Mouse (Mus musculus): ENCODE results near the gene Ptpro. TPM values are rescaled to one million over a fixed set of nuclear protein-coding genes. Genes with fewer than 3 reads are reported as not detected.
A peak's percentile ranks its signal among the peaks of the same experiment; 100 is the strongest.
"Not testable (repeated sequence)": the region's sequence is repeated elsewhere in the genome, so short reads cannot be mapped to it uniquely, and the experiment has no call there.

Ptpro gene
- polyA plus RNA-seq, 1 experiment from 2014 or later = 2.3 TPM

- Histone ChIP-seq H3K27me3 (no peaks in the 10 kb centered on the region), H3K4me2 (no peak overlapping the region), H3K27ac (no peak overlapping the region), H3K9ac (no peak overlapping the region), H3K4me3 (no peak overlapping the region), H3K36me3 (no peaks in the 10 kb centered on the region), H3K4me1 (peaks cover 10% of the 10 kb centered on the region; the same call in 1 of the 2 replicates), H3K9me3 (no peaks in the 10 kb centered on the region)
- no peak for ATAC-seq (ENCODE audit: borderline replicate concordance, extremely low read depth, low FRiP score, low TSS enrichment)
- 84% methylated on average over 5 of the region's 5 CpGs for WGBS
These were observed 211.7 kb downstream of the Ptpro start for GRCm38 (mm10) chr6:137463771-137464170.

GRCm38 (mm10) chr6:137465253-137465652 lies 213.1 kb downstream of the Ptpro start:
- H3K4me3 ChIP-seq = no peak overlapping the region
- WGBS = 11% methylated on average over 2 of the region's 2 CpGs
- peaks cover 14% of the 10 kb centered on the region for H3K4me1 ChIP-seq
- no peaks in the 10 kb centered on the region for H3K27me3 ChIP-seq
- H3K9ac ChIP-seq = no peak overlapping the region
- peak overlapping the region; percentile 57 for H3K27ac ChIP-seq
- no peaks in the 10 kb centered on the region for H3K36me3 ChIP-seq
- H3K9me3 ChIP-seq = no peaks in the 10 kb centered on the region
- ATAC-seq (ENCODE audit: borderline replicate concordance, extremely low read depth, low FRiP score, low TSS enrichment) = peak; percentile 85; the same call in 1 of the 2 replicates
- no peak overlapping the region for H3K4me2 ChIP-seq

DNA sequence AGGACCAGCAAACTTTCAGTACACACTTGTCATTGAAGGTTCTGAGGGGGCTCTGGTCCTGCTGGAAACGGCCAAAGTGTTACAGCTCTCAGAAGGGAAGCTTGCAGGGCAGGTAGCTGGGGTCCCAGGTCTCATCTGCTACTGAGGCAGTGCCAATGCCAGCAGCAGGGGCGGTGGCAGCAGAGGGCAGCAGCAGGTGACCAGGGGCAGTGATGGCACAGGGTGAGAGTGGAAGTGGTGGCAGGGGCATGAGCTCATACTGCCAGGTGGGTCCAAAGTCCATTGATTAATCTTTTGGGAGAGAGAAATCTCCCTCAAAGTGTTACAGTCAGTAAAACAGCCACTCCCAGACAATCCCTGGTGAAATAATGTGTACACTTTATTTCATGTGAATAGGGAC lies 214.1 kb downstream of the Ptpro start:
- WGBS = 69% methylated on average over 2 of the region's 2 CpGs
- H3K27ac ChIP-seq = no peak overlapping the region
- H3K27me3 ChIP-seq = no peaks in the 10 kb centered on the region
- ATAC-seq (ENCODE audit: borderline replicate concordance, extremely low read depth, low FRiP score, low TSS enrichment) = no peak
- no peak overlapping the region for H3K4me2 ChIP-seq
- no peak overlapping the region for H3K9ac ChIP-seq
- no peak overlapping the region for H3K4me3 ChIP-seq
- no peaks in the 10 kb centered on the region for H3K36me3 ChIP-seq
- peaks cover 23% of the 10 kb centered on the region for H3K4me1 ChIP-seq
- H3K9me3 ChIP-seq = no peaks in the 10 kb centered on the region

GRCm38 (mm10) chr6:137467696-137468095 lies 215.6 kb downstream of the Ptpro start:
- Histone ChIP-seq H3K36me3 (no peaks in the 10 kb centered on the region), H3K27me3 (no peaks in the 10 kb centered on the region), H3K4me1 (peaks cover 25% of the 10 kb centered on the region), H3K27ac (no peak overlapping the region), H3K9ac (no peak overlapping the region), H3K4me2 (no peak overlapping the region), H3K9me3 (no peaks in the 10 kb centered on the region), H3K4me3 (no peak overlapping the region)
- WGBS = 83% methylated on average over 3 of the region's 3 CpGs
- no peak for ATAC-seq (ENCODE audit: borderline replicate concordance, extremely low read depth, low FRiP score, low TSS enrichment)

- Histone ChIP-seq H3K4me3 (no peak overlapping the region), H3K36me3 (no peaks in the 10 kb centered on the region), H3K4me1 (peaks cover 23% of the 10 kb centered on the region), H3K27me3 (no peaks in the 10 kb centered on the region), H3K4me2 (no peak overlapping the region), H3K9me3 (no peaks in the 10 kb centered on the region), H3K27ac (no peak overlapping the region), H3K9ac (no peak overlapping the region)
- WGBS = 97% methylated on average over 4 of the region's 4 CpGs
- no peak for ATAC-seq (ENCODE audit: borderline replicate concordance, extremely low read depth, low FRiP score, low TSS enrichment)
These were observed 217.4 kb downstream of the Ptpro start for GRCm38 (mm10) chr6:137469541-137469940.

DNA sequence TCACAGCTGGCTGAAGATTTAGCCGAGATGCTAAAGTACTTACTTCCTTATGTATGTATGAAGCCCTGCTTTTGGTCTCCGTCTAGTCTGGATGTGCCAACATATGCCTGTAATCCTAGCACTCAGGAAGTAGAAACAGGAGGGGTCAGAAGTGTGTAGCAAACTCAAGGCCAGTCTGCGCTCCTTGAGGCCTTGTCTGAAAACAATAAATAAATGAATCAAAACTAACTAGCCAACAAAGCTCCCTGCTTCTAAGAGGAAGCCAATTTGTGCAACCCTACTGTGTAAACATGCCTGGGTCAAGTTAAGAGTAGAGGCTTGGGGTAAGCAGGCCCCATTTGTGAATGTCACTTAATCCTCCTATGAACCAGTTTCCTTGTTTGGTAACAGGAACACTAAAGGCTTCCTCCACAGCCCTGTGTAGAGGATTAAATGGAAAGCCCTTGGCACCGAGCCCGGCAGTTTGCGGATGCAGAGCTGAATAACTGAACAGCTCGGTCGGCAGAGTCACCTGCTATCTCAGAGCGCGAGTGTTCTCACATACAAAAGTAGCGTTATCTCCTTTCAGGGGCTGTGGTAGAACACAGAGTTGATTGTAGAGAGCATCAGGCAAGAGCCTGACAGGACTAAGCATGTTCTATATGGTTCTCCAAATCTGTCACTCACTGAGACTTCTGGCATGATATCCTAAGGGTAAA lies 218.9 kb downstream of the Ptpro start:
- WGBS = 12% methylated on average over 11 of the region's 11 CpGs
- ATAC-seq (ENCODE audit: borderline replicate concordance, extremely low read depth, low FRiP score, low TSS enrichment) = peak; percentile 83
- no peak overlapping the region for H3K4me3 ChIP-seq
- H3K4me1 ChIP-seq = peaks cover 15% of the 10 kb centered on the region
- H3K36me3 ChIP-seq = no peaks in the 10 kb centered on the region
- H3K4me2 ChIP-seq = no peak overlapping the region
- no peak overlapping the region for H3K9ac ChIP-seq
- peak overlapping the region; percentile 68 for H3K27ac ChIP-seq
- no peaks in the 10 kb centered on the region for H3K9me3 ChIP-seq
- no peaks in the 10 kb centered on the region for H3K27me3 ChIP-seq

GRCm38 (mm10) chr6:137472129-137472528 lies 220.0 kb downstream of the Ptpro start:
- ATAC-seq (ENCODE audit: borderline replicate concordance, extremely low read depth, low FRiP score, low TSS enrichment) = no peak
- Histone ChIP-seq H3K9ac (no peak overlapping the region), H3K4me3 (no peak overlapping the region), H3K9me3 (no peaks in the 10 kb centered on the region), H3K27me3 (no peaks in the 10 kb centered on the region), H3K27ac (no peak overlapping the region), H3K36me3 (peaks cover 5% of the 10 kb centered on the region; the same call in 1 of the 2 replicates), H3K4me2 (no peak overlapping the region), H3K4me1 (peaks cover 15% of the 10 kb centered on the region)
- WGBS = 88% methylated on average over 9 of the region's 9 CpGs

- H3K27me3 ChIP-seq = no peaks in the 10 kb centered on the region
- no peak overlapping the region for H3K27ac ChIP-seq
- no peak overlapping the region for H3K4me2 ChIP-seq
- no peaks in the 10 kb centered on the region for H3K9me3 ChIP-seq
- H3K4me3 ChIP-seq = no peak overlapping the region
- no peak for ATAC-seq (ENCODE audit: borderline replicate concordance, extremely low read depth, low FRiP score, low TSS enrichment)
- no peak overlapping the region for H3K9ac ChIP-seq
- H3K4me1 ChIP-seq = peaks cover 15% of the 10 kb centered on the region
- H3K36me3 ChIP-seq = peaks cover 5% of the 10 kb centered on the region; the same call in 1 of the 2 replicates
- 46% methylated on average over 1 of the region's 1 CpGs for WGBS
These were observed 221.3 kb downstream of the Ptpro start for GRCm38 (mm10) chr6:137473433-137473832.

GRCm38 (mm10) chr6:137475695-137476094 lies 223.6 kb downstream of the Ptpro start:
- WGBS = 88% methylated on average over 5 of the region's 5 CpGs
- peaks cover 11% of the 10 kb centered on the region; the same call in 1 of the 2 replicates for H3K36me3 ChIP-seq
- not testable (repeated sequence) for H3K4me1 ChIP-seq; H3K4me2 ChIP-seq; H3K9ac ChIP-seq; H3K27me3 ChIP-seq; H3K4me3 ChIP-seq; H3K27ac ChIP-seq; ATAC-seq (ENCODE audit: borderline replicate concordance, extremely low read depth, low FRiP score, low TSS enrichment); H3K9me3 ChIP-seq

DNA sequence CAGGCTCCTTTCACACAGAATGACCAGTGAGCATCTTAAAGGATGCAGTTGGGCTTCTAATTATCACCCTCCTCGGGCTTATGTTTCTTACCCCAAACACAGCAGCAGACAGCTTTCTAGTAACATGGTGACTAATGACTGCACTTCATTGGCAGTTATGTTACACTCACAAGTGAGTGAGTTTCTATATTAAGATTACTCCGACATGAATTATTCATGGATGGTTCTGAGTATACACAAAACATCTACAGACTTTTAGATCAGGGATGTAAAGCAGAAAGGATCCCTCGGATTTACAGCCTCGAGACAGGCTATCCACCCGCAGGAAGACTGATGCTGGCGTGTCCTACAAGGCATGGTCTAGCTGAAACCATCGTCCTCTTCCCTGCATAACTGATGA lies 230.8 kb downstream of the Ptpro start:
- no peak for ATAC-seq (ENCODE audit: borderline replicate concordance, extremely low read depth, low FRiP score, low TSS enrichment)
- H3K36me3 ChIP-seq = peaks cover 10% of the 10 kb centered on the region; the same call in 1 of the 2 replicates
- no peak overlapping the region for H3K27ac ChIP-seq
- H3K4me3 ChIP-seq = no peak overlapping the region
- WGBS = 80% methylated on average over 7 of the region's 7 CpGs
- H3K9me3 ChIP-seq = no peaks in the 10 kb centered on the region
- H3K4me2 ChIP-seq = no peak overlapping the region
- no peak overlapping the region for H3K9ac ChIP-seq
- no peaks in the 10 kb centered on the region for H3K27me3 ChIP-seq
- no peaks in the 10 kb centered on the region for H3K4me1 ChIP-seq

DNA sequence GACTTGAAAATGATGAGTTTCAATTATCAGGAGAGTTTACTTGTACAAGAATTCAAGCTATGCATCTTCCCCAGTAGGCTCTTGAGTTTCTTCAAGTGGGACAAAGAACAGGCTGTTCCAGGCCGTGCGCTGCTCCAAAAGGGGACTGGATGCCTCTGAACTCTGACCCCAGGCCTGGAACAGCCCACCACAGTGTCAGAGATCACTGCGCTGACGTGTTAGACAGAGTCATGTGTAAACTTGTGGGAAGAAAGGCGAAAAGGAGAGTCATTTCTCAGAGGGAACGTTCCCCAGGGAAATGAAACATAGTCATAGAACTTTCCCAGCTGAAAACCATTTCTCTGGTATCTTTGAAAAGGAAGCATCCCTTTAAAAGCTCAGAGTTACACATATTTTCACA lies 235.3 kb downstream of the Ptpro start:
- H3K4me2 ChIP-seq = no peak overlapping the region
- H3K9ac ChIP-seq = no peak overlapping the region
- WGBS = 37% methylated on average over 6 of the region's 6 CpGs
- H3K9me3 ChIP-seq = no peaks in the 10 kb centered on the region
- no peak overlapping the region for H3K27ac ChIP-seq
- H3K27me3 ChIP-seq = no peaks in the 10 kb centered on the region
- no peaks in the 10 kb centered on the region for H3K4me1 ChIP-seq
- no peaks in the 10 kb centered on the region for H3K36me3 ChIP-seq
- H3K4me3 ChIP-seq = no peak overlapping the region
- peak; percentile 78; the same call in 1 of the 2 replicates for ATAC-seq (ENCODE audit: borderline replicate concordance, extremely low read depth, low FRiP score, low TSS enrichment)

DNA sequence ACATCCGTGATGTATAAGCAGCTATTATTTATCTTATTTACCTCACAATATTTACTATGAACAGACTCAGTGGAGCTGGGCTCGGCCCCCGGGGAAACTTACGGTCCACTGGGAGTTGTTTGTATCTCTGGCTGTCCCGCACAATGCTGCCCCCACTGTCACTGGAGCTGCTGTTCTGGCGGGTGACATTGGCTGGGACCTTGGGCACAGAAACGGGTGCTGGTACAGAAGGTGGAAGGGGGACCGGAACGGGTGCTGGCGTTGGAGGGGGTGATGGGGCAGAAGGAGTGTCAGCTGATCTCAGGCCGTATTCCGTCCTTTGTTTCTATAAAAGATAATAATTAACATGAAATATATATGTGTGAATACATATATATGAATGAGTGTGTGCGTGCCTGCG lies 238.0 kb downstream of the Ptpro start:
- ATAC-seq (ENCODE audit: borderline replicate concordance, extremely low read depth, low FRiP score, low TSS enrichment) = no peak
- H3K4me2 ChIP-seq = no peak overlapping the region
- WGBS = 83% methylated on average over 14 of the region's 14 CpGs
- H3K36me3 ChIP-seq = no peaks in the 10 kb centered on the region
- H3K27ac ChIP-seq = no peak overlapping the region
- H3K9ac ChIP-seq = no peak overlapping the region
- H3K4me3 ChIP-seq = no peak overlapping the region
- no peaks in the 10 kb centered on the region for H3K9me3 ChIP-seq
- H3K27me3 ChIP-seq = no peaks in the 10 kb centered on the region
- no peaks in the 10 kb centered on the region for H3K4me1 ChIP-seq

All from lung, embryonic 15.5 days (tissue).